Mouse (Mus musculus) liver, embryonic 12.5 days (tissue): ENCODE measurements around the gene Golph3. TPM values are rescaled to one million over a fixed set of nuclear protein-coding genes. Genes with fewer than 3 reads are reported as not detected.
A peak's percentile ranks its signal among the peaks of the same experiment; 100 is the strongest.

Experiments used
- ATAC-seq: fragments of 200-750 bp; cut with Nextera tagmentation; 2 replicates; pipeline ENCODE4 v1.8.0; 2017; ENCODE audit warnings: moderate number of reproducible peaks, mild to moderate bottlenecking, moderate library complexity
- H3K27ac ChIP-seq: fragments of 300-500 bp; sonication (generic); 2 replicates; pipeline ENCODE4 v1.5.1; 2016; ENCODE audit warnings: mild to moderate bottlenecking
- H3K27me3 ChIP-seq: fragments of 300-500 bp; sonication (generic); replicated peaks from 2 replicates; pipeline ENCODE4 v1.6.1; 2016; ENCODE audit warnings: mild to moderate bottlenecking, moderate library complexity
- H3K36me3 ChIP-seq: fragments of 300-500 bp; sonication (generic); 2 replicates; pipeline ENCODE4 v1.6.1; 2016; ENCODE audit warnings: mild to moderate bottlenecking, moderate library complexity
- H3K4me1 ChIP-seq: fragments of 300-500 bp; sonication (generic); 2 replicates; pipeline ENCODE4 v1.6.1; 2016
- H3K4me2 ChIP-seq: fragments of 300-500 bp; sonication (generic); 2 replicates; pipeline ENCODE4 v1.6.1; 2016; ENCODE audit warnings: mild to moderate bottlenecking, moderate library complexity
- H3K4me3 ChIP-seq: fragments of 300-500 bp; sonication (generic); 2 replicates; pipeline ENCODE4 v1.5.1; 2016; ENCODE audit warnings: mild to moderate bottlenecking, moderate library complexity
- H3K9ac ChIP-seq: fragments of 300-500 bp; sonication (generic); 2 replicates; pipeline ENCODE4 v1.6.1; 2016; ENCODE audit warnings: mild to moderate bottlenecking, moderate library complexity
- H3K9me3 ChIP-seq: fragments of 300-500 bp; sonication (generic); replicated peaks from 2 replicates; pipeline ENCODE4 v1.6.1; 2016; ENCODE audit warnings: mild to moderate bottlenecking, moderate library complexity
- WGBS: fragments of 180-500 bp; shearing (Covaris S2); methylation state at CpG from one replicate; pipeline ENCODE4 v1.1.7; 2016; ENCODE audit not compliant: insufficient replicate concordance; 5-methylcytosine and 5-hydroxymethylcytosine counted together
- polyA plus RNA-seq: library from polyadenylated mRNA; unstranded; fragments of >200 nt; fragmentation: Nextera tagmentation; extraction: Ambion mirVana; gene quantifications from 2 replicates; pipeline ENCODE4 v1.2.1, GENCODE M21; 2016

The Golph3 gene
- 79.8 and 82.7 TPM in 2 replicates for polyA plus RNA-seq

GRCm38 (mm10) chr15:12321091-12321787 lies at the start of gene Golph3:
Golph3 (plus strand) TSS chr15:12321450.
- peaks cover 51% of the 10 kb centered on the region for H3K4me1 ChIP-seq
- peaks cover 17% of the 10 kb centered on the region for H3K36me3 ChIP-seq
- H3K4me2 ChIP-seq: peak within 1 kb of the TSS; percentile 77
- peak; percentile 86 for ATAC-seq
- H3K27ac ChIP-seq: peak within 1 kb of the TSS; percentile 95
- under 1% methylated on average over 74 of the region's 74 CpGs for WGBS
- peak within 1 kb of the TSS; percentile 96 for H3K4me3 ChIP-seq
- H3K9ac ChIP-seq: peak within 1 kb of the TSS; percentile 98
- H3K9me3 ChIP-seq: no peaks in the 10 kb centered on the region
- peaks cover 5% of the 10 kb centered on the region for H3K27me3 ChIP-seq

- peaks cover 23% of the 10 kb centered on the region for H3K4me1 ChIP-seq
- no peaks in the 10 kb centered on the region for H3K9me3 ChIP-seq
- peaks cover 23% of the 10 kb centered on the region for H3K36me3 ChIP-seq
- no peaks in the 10 kb centered on the region for H3K27me3 ChIP-seq
- ATAC-seq: no peak
- WGBS: 66% methylated on average over 12 of the region's 12 CpGs
- no peak overlapping the region for H3K9ac ChIP-seq
- no peak overlapping the region for H3K4me3 ChIP-seq
- H3K27ac ChIP-seq: no peak overlapping the region
- H3K4me2 ChIP-seq: no peak overlapping the region
Measured at GRCm38 (mm10) chr15:12273325-12274052, 47.8 kb upstream of the Golph3 start.

DNA sequence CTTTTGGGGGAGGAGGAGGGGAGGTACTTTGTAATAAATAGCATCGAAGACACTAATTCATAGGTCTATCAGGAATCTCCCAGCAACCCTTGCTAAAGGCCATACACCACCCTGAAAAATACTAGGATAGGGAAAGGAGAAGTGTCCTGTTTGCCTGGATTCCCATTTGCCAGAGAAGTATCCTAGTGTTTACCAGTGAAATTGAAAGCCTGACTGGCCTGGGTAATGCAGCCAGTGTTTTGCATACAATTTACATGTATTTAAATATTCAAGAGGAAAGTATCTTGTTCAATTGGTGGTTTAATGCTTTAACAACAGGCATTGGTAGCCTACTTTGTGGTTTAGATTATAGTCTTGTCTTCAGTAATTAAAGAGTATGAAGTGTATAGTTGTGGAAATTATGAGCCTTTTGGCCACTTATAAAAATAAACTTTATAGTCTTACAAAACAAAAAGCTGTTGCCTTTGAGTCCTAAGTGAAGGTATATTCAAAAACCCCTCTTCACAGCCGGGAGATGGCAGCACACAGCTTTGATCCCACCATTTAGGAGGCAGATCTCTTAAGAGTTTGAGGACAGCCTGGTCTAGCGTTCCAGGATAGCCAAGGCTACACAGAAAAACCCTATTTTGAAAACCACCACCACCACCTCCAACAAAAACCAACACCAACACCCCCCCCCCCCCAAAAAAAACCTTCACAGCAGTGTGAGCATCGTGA lies 47.0 kb upstream of the Golph3 start:
- no peak overlapping the region for H3K27ac ChIP-seq
- H3K27me3 ChIP-seq: no peaks in the 10 kb centered on the region
- H3K4me1 ChIP-seq: peaks cover 23% of the 10 kb centered on the region
- no peak overlapping the region for H3K9ac ChIP-seq
- no peak overlapping the region for H3K4me2 ChIP-seq
- H3K36me3 ChIP-seq: peaks cover 16% of the 10 kb centered on the region
- no peaks in the 10 kb centered on the region for H3K9me3 ChIP-seq
- no peak for ATAC-seq
- 49% methylated on average over 4 of the region's 4 CpGs for WGBS
- no peak overlapping the region for H3K4me3 ChIP-seq

DNA sequence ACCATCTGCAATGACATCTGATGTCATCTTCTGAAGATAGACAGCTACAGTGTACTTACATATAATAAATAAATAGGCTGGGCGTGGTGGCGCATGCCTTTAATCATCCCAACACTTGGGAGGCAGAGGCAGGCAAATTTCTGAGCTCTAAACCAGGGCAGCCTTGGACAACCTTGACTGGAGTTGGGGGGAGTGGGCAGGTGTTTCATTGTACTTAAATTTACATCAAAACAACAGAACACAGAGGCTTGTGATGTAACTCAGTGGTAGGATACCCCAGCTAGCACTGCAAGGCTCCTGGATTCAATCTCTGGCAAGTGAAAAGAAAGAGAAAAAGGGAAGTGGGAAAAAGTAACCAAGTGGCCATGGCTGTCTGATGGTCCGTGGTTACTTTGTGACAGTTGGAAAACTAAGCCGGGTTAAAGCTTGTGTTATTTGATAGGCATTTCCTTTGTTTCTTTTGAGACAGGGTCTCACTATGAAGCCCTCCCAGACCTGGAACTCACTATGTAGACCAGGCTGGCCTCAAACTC lies 46.1 kb upstream of the Golph3 start:
- H3K9ac ChIP-seq: no peak overlapping the region
- no peaks in the 10 kb centered on the region for H3K9me3 ChIP-seq
- 53% methylated on average over 4 of the region's 4 CpGs for WGBS
- no peak overlapping the region for H3K4me2 ChIP-seq
- no peaks in the 10 kb centered on the region for H3K27me3 ChIP-seq
- H3K36me3 ChIP-seq: peaks cover 6% of the 10 kb centered on the region
- no peak overlapping the region for H3K4me3 ChIP-seq
- ATAC-seq: no peak
- no peak overlapping the region for H3K27ac ChIP-seq
- peaks cover 22% of the 10 kb centered on the region for H3K4me1 ChIP-seq

DNA sequence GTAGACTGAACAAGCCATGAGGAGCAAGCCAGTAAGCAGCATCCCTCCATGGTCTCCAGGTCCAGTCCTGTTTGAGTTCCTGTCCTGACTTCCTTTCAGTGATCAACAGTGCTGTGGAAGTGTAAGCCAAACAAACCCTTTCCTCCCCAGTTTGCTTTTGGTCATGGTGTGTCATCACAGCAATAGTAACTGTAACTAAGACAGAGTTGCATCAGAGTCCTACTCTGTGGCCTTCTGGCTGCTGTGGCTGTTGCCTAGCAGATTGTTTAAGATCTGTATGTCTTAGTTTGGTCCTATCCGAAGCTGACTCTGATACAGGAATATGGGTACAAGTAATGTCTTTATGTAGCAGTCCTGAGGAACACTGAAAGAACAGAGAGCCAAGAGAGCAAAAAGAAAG lies 41.4 kb upstream of the Golph3 start:
- Histone ChIP-seq H3K27ac (no peak overlapping the region), H3K9me3 (no peaks in the 10 kb centered on the region), H3K4me3 (no peak overlapping the region), H3K27me3 (no peaks in the 10 kb centered on the region), H3K9ac (no peak overlapping the region), H3K36me3 (no peaks in the 10 kb centered on the region), H3K4me2 (no peak overlapping the region), H3K4me1 (no peaks in the 10 kb centered on the region)
- 78% methylated on average over 1 of the region's 1 CpGs for WGBS
- no peak for ATAC-seq

- Histone ChIP-seq H3K9me3 (no peaks in the 10 kb centered on the region), H3K27me3 (no peaks in the 10 kb centered on the region), H3K4me3 (no peak overlapping the region), H3K27ac (no peak overlapping the region), H3K4me1 (0 out of 2 replicates have a peak, but pooled peaks cover 6% of the 10 kb centered on the region), H3K36me3 (no peaks in the 10 kb centered on the region), H3K4me2 (no peak overlapping the region), H3K9ac (no peak overlapping the region)
- no peak for ATAC-seq
- WGBS: 68% methylated on average over 6 of the region's 6 CpGs
Measured at GRCm38 (mm10) chr15:12284794-12285534, 36.3 kb upstream of the Golph3 start.

DNA sequence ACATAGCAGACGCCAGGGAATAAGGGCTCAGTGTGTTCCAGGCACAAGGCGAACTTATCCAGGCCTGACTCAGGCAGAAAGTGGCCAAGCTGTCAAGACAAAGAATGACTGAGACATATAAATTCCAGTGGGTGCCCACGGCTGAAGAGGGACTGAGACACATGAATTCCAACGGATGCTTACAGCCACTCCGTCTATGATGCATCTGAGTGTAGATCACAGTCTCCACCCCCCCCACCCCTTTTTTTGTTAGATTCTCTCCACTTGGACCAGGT lies 35.8 kb upstream of the Golph3 start:
- H3K27ac ChIP-seq: no peak overlapping the region
- 75% methylated on average over 5 of the region's 5 CpGs for WGBS

DNA sequence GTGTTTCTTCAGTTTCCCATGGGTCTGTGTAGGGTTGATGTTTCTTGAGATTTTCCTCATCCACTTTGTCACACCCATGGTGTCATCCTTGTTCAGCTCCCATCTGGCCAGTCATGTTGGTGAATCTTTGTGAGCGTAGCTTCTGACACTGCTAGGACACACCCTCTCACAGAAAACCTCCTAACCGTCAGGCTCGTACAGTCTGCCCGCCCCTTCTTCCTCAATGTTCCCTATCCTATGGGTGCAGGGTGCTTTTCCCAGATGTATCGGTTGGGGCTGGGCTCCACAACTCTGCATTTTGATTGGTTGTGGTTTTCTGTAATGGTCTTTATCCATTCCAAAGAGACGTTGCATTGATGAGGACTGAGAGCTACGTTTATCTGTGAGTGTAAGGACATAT lies 30.9 kb upstream of the Golph3 start:
- Histone ChIP-seq H3K9ac (no peak overlapping the region), H3K4me3 (no peak overlapping the region), H3K36me3 (no peaks in the 10 kb centered on the region), H3K27me3 (no peaks in the 10 kb centered on the region), H3K4me2 (no peak overlapping the region; the same call in 1 of the 2 replicates), H3K27ac (no peak overlapping the region), H3K9me3 (no peaks in the 10 kb centered on the region), H3K4me1 (peaks cover 19% of the 10 kb centered on the region)
- 32% methylated on average over 7 of the region's 7 CpGs for WGBS
- peak; percentile 79 for ATAC-seq

More for the DNA sequence above, 35.8 kb upstream of the Golph3 start:
- no peaks in the 10 kb centered on the region for H3K36me3 ChIP-seq
- no peak overlapping the region for H3K4me3 ChIP-seq
- ATAC-seq: no peak
- H3K4me1 ChIP-seq: 0 out of 2 replicates have a peak, but pooled peaks cover 11% of the 10 kb centered on the region
- no peaks in the 10 kb centered on the region for H3K9me3 ChIP-seq
- H3K27me3 ChIP-seq: no peaks in the 10 kb centered on the region
- H3K9ac ChIP-seq: no peak overlapping the region
- no peak overlapping the region for H3K4me2 ChIP-seq

- ATAC-seq: no peak
- Histone ChIP-seq H3K4me3 (no peak overlapping the region), H3K36me3 (no peaks in the 10 kb centered on the region), H3K27ac (no peak overlapping the region), H3K9me3 (no peaks in the 10 kb centered on the region), H3K27me3 (no peaks in the 10 kb centered on the region), H3K4me2 (no peak overlapping the region), H3K4me1 (peaks cover 19% of the 10 kb centered on the region), H3K9ac (no peak overlapping the region)
- 53% methylated on average over 2 of the region's 2 CpGs for WGBS
Measured at GRCm38 (mm10) chr15:12291757-12292156, 29.5 kb upstream of the Golph3 start.

DNA sequence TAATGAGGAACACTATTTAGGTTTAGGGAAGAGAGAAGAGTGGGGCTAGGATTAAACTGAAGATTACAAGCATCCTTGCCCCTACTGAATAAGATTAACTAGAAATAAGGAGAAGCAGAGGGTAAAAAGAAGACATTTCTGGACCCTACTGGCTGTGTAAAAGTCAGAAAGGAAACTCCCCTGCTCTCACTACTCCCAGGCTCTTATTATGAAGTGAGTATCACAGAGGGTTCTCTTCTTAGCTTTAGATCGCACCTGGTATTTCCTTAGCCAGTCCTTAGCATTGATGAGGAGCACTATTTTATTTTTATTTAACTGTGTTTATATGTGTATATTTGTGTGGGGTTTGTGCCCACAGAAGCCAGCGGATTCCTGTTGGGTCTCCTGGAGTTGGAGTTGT lies 25.0 kb upstream of the Golph3 start:
- no peak overlapping the region for H3K4me2 ChIP-seq
- no peaks in the 10 kb centered on the region for H3K27me3 ChIP-seq
- H3K27ac ChIP-seq: no peak overlapping the region
- no peak overlapping the region for H3K4me3 ChIP-seq
- peaks cover 4% of the 10 kb centered on the region for H3K4me1 ChIP-seq
- H3K9ac ChIP-seq: no peak overlapping the region
- H3K36me3 ChIP-seq: no peaks in the 10 kb centered on the region
- no peaks in the 10 kb centered on the region for H3K9me3 ChIP-seq
- 55% methylated on average over 2 of the region's 2 CpGs for WGBS
- no peak for ATAC-seq

DNA sequence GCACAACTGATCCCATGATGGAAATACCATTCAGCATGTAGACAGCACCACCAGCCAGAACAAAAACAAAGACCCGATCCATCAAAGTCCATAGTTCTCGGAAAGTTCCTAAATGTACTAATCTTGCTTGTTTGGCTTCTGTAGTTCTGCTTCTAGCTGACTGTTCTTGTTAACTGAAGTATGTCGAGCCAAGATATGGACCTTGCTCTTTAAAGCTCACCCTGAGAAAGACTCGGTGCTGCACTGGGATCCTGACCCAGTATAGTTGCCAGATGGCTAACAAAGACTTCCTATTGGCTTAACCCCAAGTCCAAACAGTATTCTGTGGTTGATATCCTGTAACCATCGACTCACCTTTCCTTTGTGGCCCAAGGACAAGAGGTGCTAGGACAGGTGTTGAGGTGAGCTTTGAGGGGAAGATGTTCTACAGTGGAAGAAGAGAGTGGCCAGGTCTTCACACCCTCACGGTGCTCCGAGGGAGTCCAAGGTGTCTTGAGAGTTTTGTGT lies 23.0 kb upstream of the Golph3 start:
- no peak for ATAC-seq
- H3K4me1 ChIP-seq: peaks cover 4% of the 10 kb centered on the region
- no peak overlapping the region for H3K27ac ChIP-seq
- H3K36me3 ChIP-seq: no peaks in the 10 kb centered on the region
- H3K9me3 ChIP-seq: no peaks in the 10 kb centered on the region
- no peak overlapping the region for H3K4me2 ChIP-seq
- no peak overlapping the region for H3K4me3 ChIP-seq
- 70% methylated on average over 7 of the region's 7 CpGs for WGBS
- H3K9ac ChIP-seq: no peak overlapping the region
- H3K27me3 ChIP-seq: no peaks in the 10 kb centered on the region
